Mouse (Mus musculus) heart, postnatal 0 days (tissue): ENCODE measurements around the gene Tsr1.

Experiments
- CTCF ChIP-seq: IDR thresholded peaks from 2 replicates; pipeline ENCODE4 v1.5.1; 2016; ENCODE audit warnings: antibody characterized with exemption, control low read depth, low read depth
- EP300 ChIP-seq: IDR thresholded peaks from 2 replicates; pipeline ENCODE4 v1.6.1; 2016; ENCODE audit warnings: antibody characterized with exemption, low read depth

DNA sequence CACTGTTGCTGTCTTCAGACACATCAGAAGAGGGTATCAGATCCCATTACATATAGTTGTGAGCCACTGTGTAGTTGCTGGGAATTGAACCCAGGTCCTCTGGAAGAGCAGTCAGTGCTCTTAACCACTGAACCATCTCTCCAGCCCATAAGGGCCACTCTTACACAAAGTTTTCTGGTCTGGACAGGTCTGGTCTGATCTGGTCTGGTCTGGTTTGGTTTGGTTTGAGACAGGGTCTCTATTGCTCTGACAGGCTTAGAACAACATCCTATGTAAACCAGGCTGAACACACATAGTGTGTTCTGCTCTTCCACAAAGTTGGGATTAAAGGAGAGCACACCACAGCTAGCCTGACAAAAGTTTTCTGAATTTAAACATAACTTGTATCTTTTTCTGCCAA is 58.1 kb downstream of the Tsr1 start:
- no peak for TF ChIP-seq CTCF
- no peak for TF ChIP-seq EP300
